Mouse (Mus musculus): ENCODE data around the gene Sstr4. TPM values are rescaled to one million over a fixed set of nuclear protein-coding genes. Genes with fewer than 3 reads are reported as not detected.

Gene Sstr4
- polyA plus RNA-seq (2012; rRNA removed; ENCODE audit: low replicate concordance) = 0.56 TPM in 2 replicates

DNA sequence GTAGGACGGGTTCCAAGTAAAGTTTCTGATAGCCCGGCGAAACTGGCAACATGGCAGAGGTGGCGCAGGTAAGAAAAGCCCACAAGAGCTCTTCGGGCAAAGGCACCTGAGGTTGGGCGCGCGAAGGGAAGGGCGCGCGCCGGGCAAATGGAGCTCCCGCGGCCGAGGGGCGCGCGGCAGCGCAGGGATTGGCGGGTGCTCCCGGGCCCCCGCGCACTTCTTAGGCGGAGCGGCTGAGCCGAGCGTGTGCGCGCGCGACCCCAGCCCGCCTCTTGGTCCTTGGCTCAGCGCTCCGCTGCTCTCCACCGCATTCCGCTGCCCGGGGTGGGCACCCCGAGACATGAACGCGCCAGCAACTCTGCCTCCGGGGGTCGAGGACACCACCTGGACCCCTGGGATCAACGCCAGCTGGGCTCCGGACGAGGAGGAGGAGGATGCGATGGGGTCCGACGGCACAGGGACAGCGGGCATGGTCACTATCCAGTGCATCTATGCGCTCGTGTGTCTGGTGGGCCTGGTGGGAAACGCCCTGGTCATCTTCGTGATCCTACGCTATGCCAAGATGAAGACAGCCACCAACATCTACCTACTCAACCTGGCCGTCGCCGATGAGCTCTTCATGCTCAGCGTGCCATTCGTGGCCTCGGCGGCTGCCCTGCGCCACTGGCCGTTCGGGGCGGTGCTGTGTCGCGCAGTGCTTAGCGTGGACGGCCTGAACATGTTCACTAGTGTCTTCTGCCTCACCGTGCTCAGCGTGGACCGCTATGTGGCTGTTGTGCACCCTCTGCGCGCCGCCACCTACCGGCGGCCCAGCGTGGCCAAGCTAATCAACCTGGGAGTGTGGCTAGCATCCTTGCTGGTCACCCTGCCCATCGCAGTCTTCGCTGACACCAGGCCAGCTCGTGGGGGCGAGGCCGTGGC lies at the start of gene Sstr4:
Sstr4 (plus strand) TSS at position 214 of the 921 bp plus-strand sequence.

DNA sequence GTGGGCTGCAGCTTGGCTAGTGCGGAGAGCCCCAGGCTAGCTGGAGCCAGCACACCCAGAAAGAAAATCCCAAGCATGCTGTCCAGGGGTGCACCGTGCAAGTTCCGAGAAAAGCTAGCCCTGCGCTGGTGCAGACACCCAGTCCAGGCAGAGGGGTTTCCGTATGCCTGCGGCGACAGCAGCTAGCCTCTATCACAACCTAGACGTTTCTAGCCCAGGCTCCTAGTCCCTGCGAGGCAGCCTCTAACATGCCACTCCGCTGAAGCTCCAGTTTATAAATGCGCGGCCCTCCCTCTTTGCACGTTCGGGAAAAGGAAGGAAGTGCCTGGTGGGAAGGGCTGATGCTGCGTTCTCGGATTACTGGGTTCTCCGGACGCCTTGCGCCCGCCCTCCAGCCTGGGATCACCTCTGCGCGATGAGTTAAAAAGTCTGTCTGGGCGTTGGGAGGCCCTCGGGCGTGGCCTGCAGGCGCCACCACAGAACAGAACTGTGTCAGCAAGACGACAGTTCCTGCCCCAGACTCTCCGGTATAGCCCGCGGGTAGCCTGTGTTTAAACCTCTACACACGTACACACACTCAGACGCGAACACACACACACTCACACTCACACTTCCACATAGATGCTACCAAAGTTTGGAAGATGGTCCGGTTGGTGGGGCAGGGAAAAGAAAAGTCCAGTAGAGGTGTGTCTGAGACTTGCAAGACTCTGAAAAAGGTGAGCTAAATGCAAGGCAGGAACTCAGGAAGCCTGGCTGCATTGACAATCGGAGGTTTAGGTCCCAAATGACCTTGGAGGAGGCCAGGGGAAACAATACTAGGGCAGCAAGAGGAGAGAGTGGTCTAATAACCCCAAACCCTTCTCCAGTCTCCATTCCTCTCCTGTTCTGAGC lies 13.0 kb downstream of the Sstr4 start, which contains the start of gene Thbd:
Thbd (minus strand) TSS at position 319 of the 891 bp plus-strand sequence.

DNA sequence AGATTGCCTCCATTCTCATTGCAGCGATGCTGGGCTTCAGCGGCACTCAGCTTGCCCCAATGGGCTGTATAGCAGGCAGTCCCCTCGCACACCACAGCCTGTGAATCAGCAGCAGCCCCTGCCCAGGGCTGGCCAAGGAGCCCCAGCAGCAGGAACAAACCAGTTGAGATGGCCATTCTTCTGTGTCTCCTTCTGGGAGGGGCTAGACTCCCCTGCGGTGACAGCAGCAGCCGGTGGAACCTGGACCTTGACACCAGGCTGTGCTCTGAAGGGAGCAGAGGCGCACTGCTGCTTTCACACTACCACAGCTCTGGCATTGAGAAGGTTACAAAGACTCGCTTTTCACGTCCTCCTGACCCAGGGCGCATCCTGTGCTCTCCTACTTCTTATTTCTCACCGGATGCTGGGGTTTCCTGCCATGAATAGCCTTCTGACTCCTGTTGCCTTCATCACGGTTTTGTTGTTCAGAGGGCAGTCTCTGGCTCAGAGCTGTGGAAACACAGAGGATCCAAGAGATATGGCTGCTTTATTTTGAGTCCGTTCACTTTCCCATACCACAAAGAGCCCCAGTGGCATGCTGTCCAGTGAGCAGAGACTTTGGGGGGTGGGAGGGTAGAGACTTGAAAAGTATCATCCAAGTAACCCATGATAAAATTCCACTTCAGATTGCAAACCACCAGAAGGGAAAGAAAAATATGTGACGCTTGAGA lies 48.3 kb downstream of the Sstr4 start, which contains the start of gene Cd93:
Cd93 (minus strand) TSS at position 315 of the 710 bp plus-strand sequence.

Other genes starting within 250 kb of the Sstr4 start
- gene Thbd, start 12.8 kb downstream of the Sstr4 start, polyA plus RNA-seq (2012; rRNA removed; ENCODE audit: low replicate concordance) = 78.8 and 88.7 TPM in 2 replicates
- gene Cd93, start 48.2 kb downstream of the Sstr4 start, polyA plus RNA-seq (2012; rRNA removed; ENCODE audit: low replicate concordance) = 16.5 and 32.2 TPM in 2 replicates